Mouse (Mus musculus): ENCODE data around the gene Gm10061.
"Not testable (repeated sequence)": the region's sequence is repeated elsewhere in the genome, so short reads cannot be mapped to it uniquely, and the experiment has no call there.

The Gm10061 gene

DNA sequence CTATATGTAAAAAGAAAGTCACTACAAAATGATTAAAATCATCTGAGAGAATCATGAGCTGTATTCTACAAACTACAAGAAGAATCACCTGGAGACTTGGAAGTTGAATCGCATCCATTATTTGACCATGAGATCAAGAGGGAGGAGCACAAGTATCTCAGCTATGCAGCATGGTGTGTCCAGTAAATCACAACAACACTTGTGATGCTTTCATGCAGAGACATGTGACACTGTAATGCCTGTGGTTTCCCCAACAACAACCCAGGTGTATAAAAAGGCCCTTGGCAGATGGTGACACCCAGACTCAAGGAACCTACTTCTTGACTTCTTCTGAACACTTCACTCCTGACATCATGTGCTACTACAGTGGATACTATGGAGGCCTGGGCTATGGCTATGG lies at the start of gene Gm10061:
TSS of gene Gm10061 (plus strand) at position 301 of the 400 bp plus-strand sequence.
- DNase-seq = no peak

DNA sequence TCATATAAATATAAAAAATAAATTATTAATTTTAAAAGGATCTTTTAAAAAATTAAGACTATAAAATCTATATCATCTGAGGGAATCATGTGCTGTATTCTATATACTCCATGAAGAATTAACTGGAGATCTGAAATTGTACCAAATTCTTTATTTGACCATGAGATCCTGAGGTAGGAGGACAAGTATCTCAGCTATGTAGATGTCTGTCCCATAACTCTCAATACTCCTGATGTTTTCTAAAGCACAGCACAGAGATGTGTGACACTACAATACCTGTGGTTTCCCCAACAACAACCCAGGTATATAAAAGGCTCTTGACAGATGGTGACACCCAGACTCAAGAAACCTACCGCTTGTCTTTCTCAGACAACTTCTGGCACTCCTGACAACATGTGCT lies 10.3 kb upstream of the Gm10061 start, which contains the start of gene Gm6358:
TSS of gene Gm6358 (plus strand) at position 301 of the 400 bp plus-strand sequence.
- no peak for DNase-seq

DNA sequence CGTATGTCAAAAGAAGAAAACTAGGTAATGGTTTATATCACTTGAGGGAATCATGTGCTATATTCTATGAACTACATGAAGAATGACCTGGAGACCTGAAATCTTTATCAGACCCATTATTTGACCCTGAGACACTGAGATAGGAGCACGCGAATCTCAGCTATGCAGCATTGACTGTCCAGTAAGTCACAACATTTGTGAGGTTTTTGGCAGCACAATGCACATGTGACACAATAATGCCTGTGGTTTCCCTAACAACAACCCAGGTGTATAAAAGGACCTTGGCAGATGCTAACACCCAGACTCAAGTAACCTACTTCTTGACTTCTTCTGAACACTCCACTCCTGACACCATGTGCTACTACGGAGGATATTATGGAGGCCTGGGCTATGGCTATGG lies 6.8 kb downstream of the Gm10061 start, which contains the start of gene Gm9789:
TSS of gene Gm9789 (plus strand) at position 301 of the 400 bp plus-strand sequence.
- no peak for DNase-seq

DNA sequence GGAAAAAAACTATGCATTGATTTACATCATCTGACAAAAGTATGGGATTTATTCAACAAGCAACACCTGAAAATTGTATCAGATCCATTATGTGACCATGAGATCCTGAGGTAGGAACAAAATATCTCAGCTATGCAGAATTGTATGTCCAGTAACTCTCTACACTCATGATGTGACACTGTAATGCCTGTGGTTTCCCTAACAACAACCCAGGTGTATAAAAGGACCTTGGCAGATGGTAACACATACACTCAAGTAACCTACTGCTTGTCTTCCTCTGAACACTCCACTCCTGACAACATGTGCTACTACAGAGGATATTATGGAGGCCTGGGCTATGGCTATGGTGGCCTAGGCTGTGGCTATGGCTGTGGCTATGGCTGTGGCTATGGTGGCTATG lies 18.3 kb downstream of the Gm10061 start, which contains the start of gene Gm7735:
TSS of gene Gm7735 (plus strand) at position 301 of the 400 bp plus-strand sequence.
- DNase-seq = not testable (repeated sequence)

DNA sequence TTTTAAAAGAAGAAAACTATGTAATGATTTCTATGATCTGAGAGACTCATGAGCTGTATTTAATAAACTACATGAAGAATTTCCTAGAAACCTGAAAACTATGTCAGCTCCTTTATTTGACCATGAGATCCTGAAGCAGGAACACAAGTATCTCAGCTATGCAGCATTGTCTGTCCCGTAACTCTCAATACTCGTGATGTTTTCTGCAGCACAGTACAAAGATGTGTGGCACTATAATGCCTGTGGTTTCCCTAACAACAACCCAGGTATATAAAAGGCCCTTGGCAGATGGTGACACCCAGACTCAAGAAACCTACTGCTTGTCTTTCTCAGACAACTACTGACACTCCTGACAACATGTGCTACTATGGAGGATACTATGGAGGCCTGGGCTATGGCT lies 23.5 kb downstream of the Gm10061 start, which contains the start of gene 1110057P08Rik:
TSS of gene 1110057P08Rik (plus strand) at position 301 of the 400 bp plus-strand sequence.
- no peak for DNase-seq

DNA sequence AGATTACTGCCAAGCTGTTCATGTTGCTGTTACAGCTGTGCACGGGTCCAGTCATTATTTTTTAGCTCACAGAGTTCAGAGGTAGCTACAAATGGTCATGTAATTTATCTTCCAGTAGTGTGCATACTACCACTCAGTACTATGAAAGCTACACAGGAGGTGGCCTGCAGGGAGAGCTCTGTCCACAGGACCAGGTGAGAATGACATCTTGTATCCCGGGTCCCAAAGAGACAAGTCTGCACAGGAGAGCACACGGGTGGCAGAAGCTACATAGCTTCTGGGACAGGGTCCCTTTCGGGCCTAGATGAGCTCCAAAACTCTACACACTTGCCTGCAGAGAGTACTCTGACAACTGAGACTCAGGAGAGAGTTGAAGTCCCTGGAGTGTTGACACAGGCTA lies 37.7 kb downstream of the Gm10061 start:
- DNase-seq = no peak

All from liver (tissue).